ENCODE assay signal across 18 mouse cellular contexts in the genomic region with DNA sequence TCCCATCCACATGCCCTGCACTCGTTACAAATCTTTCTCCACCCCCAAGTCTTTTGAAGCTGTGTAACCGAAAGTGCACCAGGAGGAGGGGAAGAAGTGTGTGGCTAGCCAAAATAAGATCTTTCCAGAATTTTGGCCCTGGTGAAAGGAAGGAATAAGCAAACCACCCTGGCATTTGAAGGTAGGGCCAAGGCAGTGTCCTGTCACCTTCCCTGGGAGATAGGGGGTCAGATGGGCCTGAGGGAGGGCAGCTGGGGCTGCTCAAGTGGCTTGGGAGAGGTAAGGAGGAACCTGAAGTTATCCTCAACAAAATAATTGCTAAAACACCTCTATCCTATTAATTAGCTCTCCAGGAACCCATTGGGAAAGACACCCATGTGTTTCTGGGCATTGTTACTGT. TPM values are rescaled to one million over a fixed set of nuclear protein-coding genes. Genes with fewer than 3 reads are reported as not detected.
A peak's percentile ranks its signal among the peaks of the same experiment; 100 is the strongest.
DNase-seq lines count a peak whose midpoint lies in the region; ATAC-seq lines count a peak whose summit lies in the region.
"Had no signal": no experiment of that assay in that cellular context is flagged by ENCODE, and none has a peak within 500 bp of the region (broad histone marks: within the 10 kb centered on the region; RNA-seq: fewer than 3 reads in every experiment).

No protein-coding gene starts in this region.

- H3K4me3 ChIP-seq in heart, embryonic 12.5 days, result no peak overlapping the region
- no peak overlapping the region for H3K4me3 ChIP-seq in kidney, embryonic 16.5 days (ENCODE audit: low read length)
- peak overlapping the region; percentile 96 for H3K4me3 ChIP-seq in megakaryocyte, embryonic 14.5 days (replicated peaks)
- no peak overlapping the region for H3K4me3 ChIP-seq in heart, embryonic 16.5 days (ENCODE audit: low read length)
- H3K4me3 ChIP-seq: embryonic facial prominence, embryonic 10.5 days; liver, embryonic 12.5 days had no signal

- H3K4me2 ChIP-seq in heart, embryonic 12.5 days, result no peak overlapping the region
- H3K4me2 ChIP-seq in kidney, embryonic 16.5 days (replicated peaks; ENCODE audit: low read depth, low read length), result no peak overlapping the region
- H3K4me2 ChIP-seq in heart, embryonic 16.5 days (ENCODE audit: low read depth, low read length), result no peak overlapping the region
- H3K4me2 ChIP-seq: hindbrain, embryonic 14.5 days; liver, embryonic 12.5 days had no signal

- H3K27me3 ChIP-seq in heart, embryonic 12.5 days (replicated peaks), result peaks cover 51% of the 10 kb centered on the region
- H3K27me3 ChIP-seq in kidney, embryonic 16.5 days (ENCODE audit: insufficient read depth, low read length), result peaks cover 5% of the 10 kb centered on the region; the same call in 1 of the 2 replicates
- no peaks in the 10 kb centered on the region for H3K27me3 ChIP-seq in megakaryocyte, embryonic 14.5 days (replicated peaks)
- peaks cover 34% of the 10 kb centered on the region for H3K27me3 ChIP-seq in heart, embryonic 16.5 days (ENCODE audit: control insufficient read depth, insufficient read depth, low read length)

- ATAC-seq in heart, embryonic 12.5 days (ENCODE audit: insufficient number of reproducible peaks, low FRiP score), result no peak
- ATAC-seq in kidney, embryonic 16.5 days (ENCODE audit: low FRiP score, low TSS enrichment), result no peak
- ATAC-seq in megakaryocyte, adult 5-6 weeks (ENCODE audit: poor library complexity, severe bottlenecking), result no peak
- no peak for ATAC-seq in heart, embryonic 16.5 days (replicated peaks; ENCODE audit: extremely low read depth, insufficient read depth, low FRiP score)
- ATAC-seq: forebrain, postnatal 0 days had no signal

- intact Hi-C loops in heart, postnatal 36 days (cut with DNase I), result loop anchor here (1.0 kb wide), 1 partner anchor 17 kb away; no protein-coding TSS in a partner anchor

- H3K9me3 ChIP-seq in heart, embryonic 12.5 days (replicated peaks), result no peaks in the 10 kb centered on the region
- H3K9me3 ChIP-seq in kidney, embryonic 16.5 days (ENCODE audit: low read length), result 0 out of 2 replicates have a peak, but pooled peaks cover 3% of the 10 kb centered on the region
- no peaks in the 10 kb centered on the region for H3K9me3 ChIP-seq in megakaryocyte, embryonic 14.5 days
- H3K9me3 ChIP-seq in heart, embryonic 16.5 days (replicated peaks; ENCODE audit: control insufficient read depth, low read length), result peaks cover 8% of the 10 kb centered on the region; the same call in 1 of the 2 replicates
- H3K9me3 ChIP-seq: liver, embryonic 12.5 days had no signal

- H3K9ac ChIP-seq in heart, embryonic 12.5 days, result no peak overlapping the region
- H3K9ac ChIP-seq in kidney, embryonic 16.5 days (replicated peaks; ENCODE audit: low read length), result no peak overlapping the region
- no peak overlapping the region for H3K9ac ChIP-seq in heart, embryonic 16.5 days (ENCODE audit: low read length)
- H3K9ac ChIP-seq: forebrain, postnatal 0 days; hindbrain, embryonic 14.5 days; liver, embryonic 12.5 days had no signal

- no peaks in the 10 kb centered on the region for H3K36me3 ChIP-seq in heart, embryonic 12.5 days
- no peaks in the 10 kb centered on the region for H3K36me3 ChIP-seq in kidney, embryonic 16.5 days (ENCODE audit: insufficient read depth, low read length)
- H3K36me3 ChIP-seq in megakaryocyte, embryonic 14.5 days (replicated peaks; ENCODE audit: low read length), result peaks cover 18% of the 10 kb centered on the region
- no peaks in the 10 kb centered on the region for H3K36me3 ChIP-seq in heart, embryonic 16.5 days (ENCODE audit: control insufficient read depth, insufficient read depth)
- H3K36me3 ChIP-seq: embryonic facial prominence, embryonic 10.5 days; liver, embryonic 12.5 days had no signal

- WGBS in heart, embryonic 12.5 days, result 36% methylated on average over 2 of the region's 2 CpGs
- WGBS in kidney, embryonic 16.5 days, result 39% methylated on average over 2 of the region's 2 CpGs
- WGBS in heart, embryonic 16.5 days, result 45% methylated on average over 2 of the region's 2 CpGs

- H3K4me1 ChIP-seq in heart, embryonic 12.5 days (replicated peaks), result peaks cover 22% of the 10 kb centered on the region
- H3K4me1 ChIP-seq in kidney, embryonic 16.5 days (ENCODE audit: insufficient read depth, low read length), result peaks cover 16% of the 10 kb centered on the region
- peaks cover 51% of the 10 kb centered on the region for H3K4me1 ChIP-seq in megakaryocyte, embryonic 14.5 days
- H3K4me1 ChIP-seq in heart, embryonic 16.5 days (ENCODE audit: control insufficient read depth, insufficient read depth, low read length), result peaks cover 6% of the 10 kb centered on the region

- H3K27ac ChIP-seq in heart, embryonic 12.5 days (ENCODE audit: poor library complexity, severe bottlenecking), result peak overlapping the region; percentile 53; the same call in 1 of the 2 replicates
- peak overlapping the region; percentile 43 for H3K27ac ChIP-seq in kidney, embryonic 16.5 days (ENCODE audit: low read length)
- peak overlapping the region; percentile 73 for H3K27ac ChIP-seq in heart, embryonic 16.5 days (ENCODE audit: low read length)
- H3K27ac ChIP-seq: embryonic facial prominence, embryonic 10.5 days; liver, embryonic 12.5 days had no signal

- DNase-seq in heart, postnatal 36 days, result no peak
- no peak for DNase-seq in kidney, postnatal 10 days
- no peak for DNase-seq in MN1 (ENCODE audit: low spot score)
- DNase-seq: adrenal gland, postnatal 14 days; forebrain, postnatal 0 days; gastrocnemius, postnatal 10 days; right cerebral cortex, postnatal 25 days; thymus, adult 18-20 months had no signal

RNA-seq across cellular contexts. Expression of a gene that starts 2.6 kb away (rescaled TPM):
- 2.9 and 3.0 TPM in 2 replicates for polyA plus RNA-seq in heart, embryonic 12.5 days (2016; fragmentation: Nextera tagmentation; extraction: Ambion mirVana)
- 10 to 100 TPM; 47.0 to 56.3 TPM for total RNA-seq in heart, postnatal 36 days (2021)
- 1.8 and 2.9 TPM in 2 replicates for polyA plus RNA-seq in kidney, embryonic 16.5 days (2015; fragmentation: Nextera tagmentation; extraction: Ambion mirVana)
- 37.4 and 85.0 TPM in 2 replicates for polyA plus RNA-seq in megakaryocyte, embryonic 14.5 days (2012; ENCODE audit: insufficient read depth, low replicate concordance)
- total RNA-seq in megakaryocyte, adult 5-6 weeks (2015), result 0.09 and 0.11 TPM in 2 replicates
- total RNA-seq in megakaryocyte, adult 5-6 weeks (2017), result not detected in 2 replicates
- 1.6 and 2.0 TPM in 2 replicates for polyA plus RNA-seq in heart, embryonic 16.5 days (2015; fragmentation: Nextera tagmentation; extraction: Ambion mirVana)

RNA-seq across cellular contexts. Expression of a gene that starts 19.6 kb away (rescaled TPM):
- 14.9 and 15.0 TPM in 2 replicates for polyA plus RNA-seq in heart, embryonic 12.5 days (2016; fragmentation: Nextera tagmentation; extraction: Ambion mirVana)
- 10 to 100 TPM; 12.2 to 14.1 TPM for total RNA-seq in heart, postnatal 36 days (2021)
- 19.2 and 21.1 TPM in 2 replicates for polyA plus RNA-seq in kidney, embryonic 16.5 days (2015; fragmentation: Nextera tagmentation; extraction: Ambion mirVana)
- 82.1 and 91.3 TPM in 2 replicates for polyA plus RNA-seq in megakaryocyte, embryonic 14.5 days (2012; ENCODE audit: insufficient read depth, low replicate concordance)
- 9.2 and 10.1 TPM in 2 replicates for total RNA-seq in megakaryocyte, adult 5-6 weeks (2015)
- 11.1 and 14.1 TPM in 2 replicates for total RNA-seq in megakaryocyte, adult 5-6 weeks (2017)
- polyA plus RNA-seq in heart, embryonic 16.5 days (2015; fragmentation: Nextera tagmentation; extraction: Ambion mirVana), result 15.9 and 17.3 TPM in 2 replicates

RNA-seq across cellular contexts. Expression of a gene that starts 43.1 kb away (rescaled TPM):
- 0.36 and 0.49 TPM in 2 replicates for polyA plus RNA-seq in heart, embryonic 12.5 days (2016; fragmentation: Nextera tagmentation; extraction: Ambion mirVana)
- total RNA-seq in heart, postnatal 36 days (2021), result under 1 TPM; 0.05 to 0.33 TPM
- polyA plus RNA-seq in kidney, embryonic 16.5 days (2015; fragmentation: Nextera tagmentation; extraction: Ambion mirVana), result 0.92 and 1.1 TPM in 2 replicates
- not detected in 2 replicates for polyA plus RNA-seq in megakaryocyte, embryonic 14.5 days (2012; ENCODE audit: insufficient read depth, low replicate concordance)
- total RNA-seq in megakaryocyte, adult 5-6 weeks (2015), result not detected in 2 replicates
- not detected in 2 replicates for total RNA-seq in megakaryocyte, adult 5-6 weeks (2017)
- 0.11 and 0.29 TPM in 2 replicates for polyA plus RNA-seq in heart, embryonic 16.5 days (2015; fragmentation: Nextera tagmentation; extraction: Ambion mirVana)
- total RNA-seq: megakaryocyte progenitor cell, adult 5-6 weeks had no signal
- polyA plus RNA-seq: C2C12 had no signal
